Mouse (Mus musculus): ENCODE data around the gene Snx19.

DNA sequence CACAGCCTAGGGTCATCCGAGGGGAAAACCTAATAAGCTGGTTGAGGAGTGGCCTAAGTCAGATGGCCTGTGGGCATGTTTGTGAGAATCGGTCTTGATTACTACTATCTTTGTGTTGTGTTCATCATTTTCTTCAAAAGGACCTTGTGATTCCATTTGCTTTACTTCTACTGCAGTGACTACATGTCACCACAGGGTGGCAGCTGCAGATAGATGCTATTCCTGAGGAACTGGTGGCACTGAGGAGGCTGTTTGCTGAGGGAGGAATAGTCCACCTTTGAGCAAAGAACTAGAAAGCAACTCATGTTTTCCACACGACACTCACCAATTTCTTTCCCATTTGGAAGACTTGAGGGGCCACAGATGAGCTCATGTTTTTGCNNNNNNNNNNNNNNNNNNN is 11.6 kb downstream of the Snx19 start:
- TF ChIP-seq GATA1 (IDR thresholded peaks at IDR 0.05; ENCODE audit: borderline replicate concordance, low read length): no peak
- no peak for TF ChIP-seq FLI1 (IDR thresholded peaks at IDR 0.05; ENCODE audit: low read length)
